Comparison of ENCODE assay signal across 13 mouse cellular contexts in the genomic region with DNA sequence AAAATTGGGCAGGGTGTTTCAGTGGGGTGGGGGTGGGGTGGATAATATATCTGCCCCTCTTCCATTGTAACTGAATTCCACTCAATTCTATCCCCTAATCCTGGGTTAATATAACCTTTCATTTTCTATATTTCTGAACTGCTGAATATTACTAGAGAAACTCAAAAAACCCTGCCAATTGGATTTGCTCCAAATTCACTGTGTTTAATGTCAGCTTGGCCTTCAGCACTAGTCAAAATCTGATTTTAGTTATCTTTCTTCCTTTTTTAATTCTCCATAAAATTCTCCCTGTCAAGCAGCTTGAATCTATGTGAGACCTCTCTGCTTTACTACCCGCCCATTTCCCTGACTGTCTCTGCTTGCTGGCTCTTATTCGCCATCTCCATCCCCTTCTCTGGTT.
"Had no signal": no experiment of that assay in that cellular context is flagged by ENCODE, and none has a peak within 500 bp of the region (broad histone marks: within the 10 kb centered on the region; RNA-seq: fewer than 3 reads in every experiment).

No protein-coding gene starts in this region.

- H3K9ac ChIP-seq: limb, embryonic 12.5 days; liver, embryonic 14.5 days; midbrain, embryonic 15.5 days; stomach, embryonic 15.5 days had no signal

- H3K4me2 ChIP-seq: limb, embryonic 12.5 days; midbrain, embryonic 15.5 days; stomach, embryonic 15.5 days had no signal

- H3K9me3 ChIP-seq: limb, embryonic 12.5 days; midbrain, embryonic 10.5 days; midbrain, embryonic 15.5 days; stomach, embryonic 15.5 days had no signal

- H3K4me3 ChIP-seq: limb, embryonic 12.5 days; midbrain, embryonic 10.5 days; midbrain, embryonic 15.5 days; stomach, embryonic 15.5 days had no signal

- ATAC-seq: midbrain, embryonic 15.5 days had no signal

- DNase-seq: kidney, postnatal 25 days; layer of hippocampus, adult 9-11 months; layer of hippocampus, postnatal 36 days; lung, adult 18-20 months; lung, postnatal 10 days; lung, postnatal 4 days; right cerebral cortex, postnatal 14 days; thymus, postnatal 36 days had no signal

- H3K36me3 ChIP-seq: limb, embryonic 12.5 days; midbrain, embryonic 10.5 days; midbrain, embryonic 15.5 days; stomach, embryonic 15.5 days had no signal

- H3K27ac ChIP-seq: limb, embryonic 12.5 days; liver, embryonic 14.5 days; midbrain, embryonic 10.5 days; midbrain, embryonic 15.5 days; stomach, embryonic 15.5 days had no signal

- H3K27me3 ChIP-seq: limb, embryonic 12.5 days; midbrain, embryonic 15.5 days; stomach, embryonic 15.5 days had no signal

- H3K4me1 ChIP-seq: limb, embryonic 12.5 days; midbrain, embryonic 10.5 days; midbrain, embryonic 15.5 days; stomach, embryonic 15.5 days had no signal
